Mouse (Mus musculus) adrenal gland, postnatal 0 days (tissue): ENCODE measurements around the gene Gm45062. TPM values are rescaled to one million over a fixed set of nuclear protein-coding genes. Genes with fewer than 3 reads are reported as not detected.

ENCODE experiments used
- polyA plus RNA-seq: library from polyadenylated mRNA; unstranded; fragments of >200 nt; fragmentation: Nextera tagmentation; extraction: Ambion mirVana; gene quantifications from 2 replicates; pipeline ENCODE4 v1.2.1, GENCODE M21; 2015

Gm45062 gene
- polyA plus RNA-seq, result 1.9 and 2.1 TPM in 2 replicates

DNA sequence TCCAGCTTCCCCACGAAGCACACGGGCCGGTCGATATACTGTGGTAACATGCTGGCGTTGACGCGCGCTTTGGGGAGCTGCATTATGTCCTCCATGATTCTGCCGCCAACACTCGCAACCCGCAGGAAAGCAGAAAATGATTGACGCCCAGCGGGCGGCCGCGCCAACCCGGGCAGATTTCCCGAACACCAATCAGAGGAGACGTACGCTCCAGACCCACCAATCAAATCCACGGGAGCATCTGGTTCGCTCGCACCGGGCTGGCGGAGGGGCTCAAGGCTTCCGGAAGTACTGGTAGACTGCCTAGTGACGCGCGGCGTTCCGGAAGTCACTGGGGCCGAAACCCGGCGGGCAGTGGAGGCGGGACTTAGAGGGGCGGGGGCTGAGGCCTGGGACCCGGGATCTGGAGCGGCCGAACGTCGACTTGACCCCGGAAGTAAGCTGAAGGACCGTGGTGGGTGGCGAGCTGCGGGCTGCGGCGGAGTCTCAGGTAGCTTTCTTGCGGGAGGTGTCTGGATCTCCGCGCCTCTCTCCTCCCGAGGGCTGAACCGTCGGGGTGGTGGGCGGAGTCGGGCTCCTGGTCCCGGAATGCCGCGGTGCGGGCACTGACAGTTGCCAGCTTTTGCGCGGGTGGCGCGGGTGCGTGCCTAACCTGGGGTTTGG is at the start of gene Gm45062, which contains the start of the genes Rpa3 and Umad1:
TSS of gene Gm45062 (plus strand) at position 447 of the 663 bp plus-strand sequence.
TSS of gene Rpa3 (minus strand) at position 170 of the 663 bp plus-strand sequence.
TSS of gene Umad1 (plus strand) at position 285 of the 663 bp plus-strand sequence.

DNA sequence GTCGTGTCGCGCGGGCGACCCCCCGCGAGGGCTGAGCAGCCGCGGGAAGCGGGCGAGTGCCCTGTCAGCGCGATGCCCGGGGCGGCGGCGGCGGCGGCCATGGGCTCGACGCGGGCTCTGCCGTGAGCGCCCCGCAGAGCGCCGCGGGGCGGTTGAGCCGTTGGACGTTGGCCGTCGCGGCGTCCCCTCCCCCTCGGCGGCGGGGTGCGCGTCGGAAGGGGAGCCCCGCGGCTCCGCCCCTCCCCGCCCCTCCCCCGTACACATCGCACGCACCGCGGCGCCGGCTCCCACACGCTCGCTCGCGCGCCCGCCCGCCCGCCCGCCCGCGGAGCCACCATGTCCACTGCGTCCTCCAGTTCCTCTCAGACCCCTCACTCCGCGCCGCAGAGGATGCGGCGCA is 250.3 kb downstream of the Gm45062 start, which contains the start of gene Glcci1:
TSS of gene Glcci1 (plus strand) at position 50 of the 400 bp plus-strand sequence.

Other genes with a start within 250 kb of the Gm45062 start
- 4.5 and 10.0 TPM in 2 replicates for gene Col28a1, start 66.8 kb upstream of the Gm45062 start, polyA plus RNA-seq
- gene Mios, start 50.2 kb upstream of the Gm45062 start, polyA plus RNA-seq, result 15.6 and 21.1 TPM in 2 replicates
- 186 and 299 TPM in 2 replicates for gene Rpa3, start 277 bp upstream of the Gm45062 start, polyA plus RNA-seq
- 16.0 and 16.6 TPM in 2 replicates for gene Umad1, start 162 bp upstream of the Gm45062 start, polyA plus RNA-seq